Mouse (Mus musculus) MEL-GATA-1-ER (cell line): ENCODE measurements around the gene Fbxw14.
"Not testable (repeated sequence)": the region's sequence is repeated elsewhere in the genome, so short reads cannot be mapped to it uniquely, and the experiment has no call there.

ENCODE experiments used
- DNase-seq: peaks from one replicate; pipeline ENCODE4 v3.0.0-alpha.2; 2012; ENCODE audit warnings: low read depth; ENCODE audit errors: extremely low read depth

The Fbxw14 gene

GRCm38 (mm10) chr9:109287576-109287975, at the start of gene Fbxw14:
TSS of gene Fbxw14 (minus strand) at chr9:109287676.
- DNase-seq = not testable (repeated sequence)

- no peak for DNase-seq
Observed at GRCm38 (mm10) chr9:109263041-109263440, 24.4 kb downstream of the Fbxw14 start.

- no peak for DNase-seq
Observed at GRCm38 (mm10) chr9:109234654-109235053, 52.8 kb downstream of the Fbxw14 start, which contains the start of gene Fbxw20. TSS of gene Fbxw20 (minus strand) at chr9:109234754.
